Mouse (Mus musculus) heart, adult 8-10 months (tissue): Measurements from ENCODE around the gene Snn. TPM values are rescaled to one million over a fixed set of nuclear protein-coding genes. Genes with fewer than 3 reads are reported as not detected.

ENCODE experiments used
- DNase-seq: peaks from one replicate; pipeline ENCODE4 v3.0.0; 2022; ENCODE audit warnings: low spot score
- total RNA-seq, 4 experiments: library from RNA; stranded (reverse); gene quantifications; 2 replicates each; pipeline ENCODE4 v1.2.4; 2022

The Snn gene
- total RNA-seq, 4 experiments from 2014 or later: 24.1 to 31.1 (median 28.1) TPM

DNA sequence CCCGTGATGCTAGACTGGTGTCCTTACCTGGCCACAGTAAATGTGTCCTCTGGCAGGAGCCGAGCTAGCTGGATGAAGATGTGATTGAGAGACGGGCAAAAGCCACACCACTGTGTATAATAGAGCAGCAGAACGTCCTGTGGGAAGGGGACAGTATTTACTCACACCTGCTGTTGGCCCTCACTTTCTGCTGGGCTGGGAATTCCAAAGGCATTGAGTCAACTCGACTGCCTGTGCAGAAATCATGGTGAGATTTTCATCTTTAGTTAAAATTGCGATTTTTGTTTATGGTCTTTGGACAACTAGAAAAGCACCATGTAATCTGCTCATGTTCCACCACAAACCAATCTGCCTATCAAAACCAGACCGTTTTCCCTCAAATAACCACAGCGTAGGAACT, 23.4 kb downstream of the Snn start:
- DNase-seq: no peak

- no peak for DNase-seq
Observed at GRCm38 (mm10) chr16:11086299-11086698, 25.6 kb downstream of the Snn start.

GRCm38 (mm10) chr16:11086856-11087588, 26.3 kb downstream of the Snn start:
- DNase-seq: no peak

DNA sequence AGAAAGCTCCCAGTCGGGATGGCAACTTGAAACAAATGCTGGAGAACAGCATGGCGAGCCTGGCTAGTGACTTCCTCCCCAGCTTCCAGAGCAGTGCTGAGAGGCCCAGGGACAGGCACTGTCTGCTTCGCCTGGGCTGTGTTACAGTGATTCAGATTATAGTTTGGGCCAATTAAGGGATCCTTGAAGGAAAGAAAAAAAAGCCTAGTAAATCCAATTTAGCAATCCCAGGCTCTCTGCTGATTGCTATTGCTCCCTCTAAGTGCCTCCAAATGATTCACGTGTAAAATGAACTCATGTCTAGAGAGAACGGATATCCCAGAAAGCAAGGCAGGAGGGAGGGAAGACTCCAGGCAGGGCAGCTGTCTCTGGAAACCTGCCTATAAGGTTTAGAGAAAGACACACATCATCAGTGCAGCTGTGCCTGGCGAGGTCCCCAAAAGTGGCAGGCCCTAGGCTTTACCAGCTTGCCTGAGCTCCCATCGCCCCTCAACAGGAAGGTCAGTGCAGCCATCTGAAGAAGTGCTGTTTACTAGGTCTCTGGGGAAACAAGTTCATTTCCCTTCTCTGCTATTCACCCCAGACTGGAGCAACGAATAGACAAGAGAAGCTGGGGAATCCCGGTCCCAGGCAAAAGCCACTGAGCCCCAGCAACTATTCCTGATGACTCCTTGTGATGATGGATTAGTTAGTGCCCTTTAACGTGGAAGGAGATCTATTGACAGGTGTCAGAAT, 30.3 kb downstream of the Snn start:
- DNase-seq: no peak

DNA sequence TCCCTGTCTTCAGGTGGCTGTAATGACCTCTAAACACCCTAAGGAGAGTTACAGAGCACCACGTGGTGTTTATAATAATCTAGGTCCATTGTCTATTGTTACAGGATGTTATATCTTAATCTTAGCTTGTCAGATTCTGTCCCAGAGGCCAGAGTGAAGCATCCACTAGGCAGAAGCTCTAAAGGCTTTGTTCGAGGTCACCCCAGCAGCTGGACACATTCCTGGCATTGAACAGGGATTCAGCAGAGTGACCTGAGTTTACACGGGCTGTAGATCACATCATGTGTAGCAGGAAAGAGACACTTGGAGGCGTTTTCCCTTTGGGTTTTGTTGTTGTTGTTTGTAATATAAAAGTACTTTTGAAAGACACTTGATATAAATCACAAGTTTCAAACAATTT, 31.3 kb downstream of the Snn start:
- DNase-seq: peak; percentile 37

DNA sequence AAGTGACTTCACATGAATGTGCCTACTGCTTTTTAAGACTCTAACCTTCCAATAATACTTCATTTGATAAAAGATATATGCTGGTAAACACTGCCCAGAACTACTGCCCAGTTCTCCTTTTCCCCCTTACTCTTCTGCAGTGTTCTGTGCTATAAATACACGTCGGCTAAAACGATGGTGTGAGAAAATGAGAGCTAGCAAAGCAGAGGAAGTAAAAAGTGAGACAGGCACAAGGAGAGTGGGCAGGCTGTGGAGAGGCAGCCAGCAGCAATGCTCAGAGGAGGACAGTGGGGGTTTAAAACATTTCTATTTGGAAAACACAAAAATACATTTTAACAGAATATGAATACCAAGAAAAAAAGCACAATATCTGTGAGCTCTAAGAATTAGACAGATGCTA, 31.8 kb downstream of the Snn start:
- peak; percentile 40 for DNase-seq

DNA sequence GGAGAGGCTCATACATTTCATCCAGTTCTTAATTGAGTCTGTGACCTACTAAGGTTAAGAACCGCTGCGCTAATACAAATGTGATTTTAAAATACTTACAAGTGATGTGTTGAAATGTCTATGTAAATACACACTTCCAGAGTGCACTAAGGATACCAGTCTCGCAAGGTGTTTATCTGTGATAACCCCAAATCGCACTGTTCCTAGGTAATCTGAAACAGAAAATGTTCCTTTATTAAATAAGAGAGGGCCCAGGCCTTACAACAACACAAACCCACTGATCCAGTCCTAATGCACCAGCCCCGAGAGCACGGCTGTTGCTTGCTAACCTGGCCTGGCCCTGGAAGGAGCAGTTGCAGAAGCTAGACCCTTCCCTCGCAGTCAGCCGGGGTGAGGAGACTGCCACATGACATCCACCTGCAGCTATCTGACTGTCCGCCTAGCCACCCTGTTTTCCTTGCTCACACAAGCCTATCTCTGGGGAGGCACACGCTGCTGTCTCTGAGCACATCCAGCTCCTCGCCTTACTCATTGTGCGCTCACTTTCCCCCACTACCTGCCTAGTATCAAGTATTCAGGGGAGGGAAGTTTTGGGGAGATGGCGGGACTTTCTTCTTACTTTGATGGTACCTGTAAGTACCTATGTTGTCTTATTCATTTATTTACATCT, 33.1 kb downstream of the Snn start:
- DNase-seq: no peak

DNA sequence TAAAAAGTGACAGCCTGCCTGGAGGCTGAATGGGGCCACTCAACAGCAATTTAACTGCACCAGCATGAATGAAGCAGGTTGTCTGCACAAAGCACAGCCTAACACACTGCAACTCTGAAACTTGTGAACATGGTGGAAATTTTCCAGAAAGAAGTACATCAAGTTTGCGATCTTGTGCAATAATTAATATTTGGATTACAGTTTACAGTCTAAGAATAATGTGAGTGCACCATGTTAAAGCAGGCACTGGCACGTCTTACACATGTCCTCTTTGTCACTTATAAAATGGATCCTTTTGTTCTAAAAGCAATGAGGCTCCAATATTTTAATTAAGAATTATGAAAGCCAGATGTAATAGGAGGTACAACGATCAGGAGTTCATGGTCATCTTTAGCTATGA, 36.6 kb downstream of the Snn start:
- no peak for DNase-seq

GRCm38 (mm10) chr16:11104905-11105304, 44.2 kb downstream of the Snn start:
- DNase-seq: no peak

- DNase-seq: peak; percentile 38
Observed at GRCm38 (mm10) chr16:11109198-11109740, 48.5 kb downstream of the Snn start.

GRCm38 (mm10) chr16:11122625-11123024, 61.9 kb downstream of the Snn start:
- no peak for DNase-seq

DNA sequence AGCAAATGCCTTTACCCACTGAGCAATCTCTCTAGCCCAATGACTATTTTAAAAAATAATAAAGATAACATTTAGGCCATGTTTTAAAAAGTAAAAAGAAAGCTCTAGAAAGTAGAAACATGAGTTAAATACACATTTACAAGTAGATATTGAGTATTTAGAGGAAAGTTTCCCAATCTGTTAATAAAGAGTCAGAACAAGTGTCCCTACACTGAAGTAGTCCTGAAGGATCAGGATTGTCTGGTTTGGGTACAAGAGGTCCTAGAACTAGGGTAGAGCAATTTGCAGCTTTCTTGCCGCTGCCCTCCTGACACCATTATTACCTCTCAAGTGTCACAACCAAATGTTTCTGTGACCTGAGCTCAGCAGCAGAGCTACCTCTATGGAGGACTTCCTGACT, 63.4 kb downstream of the Snn start:
- DNase-seq: no peak

Other genes starting within 250 kb of the Snn start
- gene Gm11172, start 248.0 kb upstream of the Snn start, total RNA-seq: not detected
- gene Rmi2, start 225.9 kb upstream of the Snn start, total RNA-seq: under 1 TPM; 0.29 to 0.41 (median 0.32) TPM
- 10 to 100 TPM; 12.9 to 20.3 (median 14.4) TPM for gene Litaf, start 5.2 kb downstream of the Snn start, total RNA-seq
- 10 to 100 TPM; 11.9 to 17.1 (median 12.5) TPM for gene Txndc11, start 73.7 kb downstream of the Snn start, total RNA-seq
- gene Zc3h7a, start 115.4 kb downstream of the Snn start, total RNA-seq: 10 to 100 TPM; 17.9 to 24.5 (median 23.6) TPM
- gene Rsl1d1, start 142.4 kb downstream of the Snn start, total RNA-seq: 10 to 100 TPM; 45.2 to 53.4 (median 49.7) TPM
- gene Gspt1, start 193.4 kb downstream of the Snn start, total RNA-seq: 10 to 100 TPM; 58.1 to 67.9 (median 61.7) TPM